Mouse (Mus musculus) c-Kit-positive CD71-negative TER-119-negative erythroid progenitor cells, embryonic 14.5 days (primary cell): ENCODE measurements at regions not wholly inside any gene's neighbourhood (a gene's known extent, or its start where the extent isn't known, plus 50 kb on each side); places are given as distances from the start of the nearest gene placed in this dataset.

Experiments
- DNase-seq: peaks from one replicate; pipeline ENCODE4 v3.0.0-alpha.2; 2013; ENCODE audit warnings: low read depth

GRCm38 (mm10) chr1:137750894-137751293, 424.6 kb downstream of the Ptprc start:
- no peak for DNase-seq

GRCm38 (mm10) chr1:137746129-137746528, 429.4 kb downstream of the Ptprc start:
- DNase-seq = no peak

- no peak for DNase-seq
Observed at GRCm38 (mm10) chr1:137738157-137738851, 437.2 kb downstream of the Ptprc start.

- DNase-seq = no peak
Observed at GRCm38 (mm10) chr1:137703882-137704281, 471.6 kb downstream of the Ptprc start.

- no peak for DNase-seq
Observed at GRCm38 (mm10) chr1:137698876-137699275, 476.6 kb downstream of the Ptprc start.

GRCm38 (mm10) chr1:137697289-137697688, 478.2 kb downstream of the Ptprc start:
- no peak for DNase-seq

GRCm38 (mm10) chr1:137696796-137697195, 478.7 kb downstream of the Ptprc start:
- DNase-seq = no peak

GRCm38 (mm10) chr1:137695751-137696150, 479.8 kb downstream of the Ptprc start:
- DNase-seq = no peak

GRCm38 (mm10) chr1:137692525-137692924, 483.0 kb downstream of the Ptprc start:
- no peak for DNase-seq

GRCm38 (mm10) chr1:137690860-137691595, 484.5 kb downstream of the Ptprc start:
- DNase-seq = no peak

- no peak for DNase-seq
Observed at GRCm38 (mm10) chr1:137670650-137671049, 504.9 kb downstream of the Ptprc start.

- DNase-seq = no peak
Observed at GRCm38 (mm10) chr1:137669849-137670248, 505.7 kb downstream of the Ptprc start.

GRCm38 (mm10) chr1:137658141-137658540, 517.4 kb downstream of the Ptprc start:
- no peak for DNase-seq

GRCm38 (mm10) chr1:137656900-137657458, 518.5 kb downstream of the Ptprc start:
- DNase-seq = no peak

GRCm38 (mm10) chr1:137654171-137654570, 521.3 kb downstream of the Ptprc start:
- DNase-seq = no peak

- DNase-seq = no peak
Observed at GRCm38 (mm10) chr1:137653495-137653894, 522.0 kb downstream of the Ptprc start.

GRCm38 (mm10) chr1:137650629-137651028, 524.9 kb downstream of the Ptprc start:
- no peak for DNase-seq

GRCm38 (mm10) chr1:137650082-137650481, 525.4 kb downstream of the Ptprc start:
- no peak for DNase-seq

- DNase-seq = no peak
Observed at GRCm38 (mm10) chr1:137648832-137649231, 526.7 kb downstream of the Ptprc start.

GRCm38 (mm10) chr1:137644601-137645040, 530.9 kb downstream of the Ptprc start:
- DNase-seq = no peak

GRCm38 (mm10) chr1:137643508-137643907, 532.0 kb downstream of the Ptprc start:
- no peak for DNase-seq

GRCm38 (mm10) chr1:137640848-137641247, 534.7 kb downstream of the Ptprc start:
- DNase-seq = no peak

- DNase-seq = no peak
Observed at GRCm38 (mm10) chr1:137636947-137637346, 538.6 kb downstream of the Ptprc start.
